Mouse (Mus musculus): ENCODE measurements around the gene Mcf2l.

Mcf2l gene

DNA sequence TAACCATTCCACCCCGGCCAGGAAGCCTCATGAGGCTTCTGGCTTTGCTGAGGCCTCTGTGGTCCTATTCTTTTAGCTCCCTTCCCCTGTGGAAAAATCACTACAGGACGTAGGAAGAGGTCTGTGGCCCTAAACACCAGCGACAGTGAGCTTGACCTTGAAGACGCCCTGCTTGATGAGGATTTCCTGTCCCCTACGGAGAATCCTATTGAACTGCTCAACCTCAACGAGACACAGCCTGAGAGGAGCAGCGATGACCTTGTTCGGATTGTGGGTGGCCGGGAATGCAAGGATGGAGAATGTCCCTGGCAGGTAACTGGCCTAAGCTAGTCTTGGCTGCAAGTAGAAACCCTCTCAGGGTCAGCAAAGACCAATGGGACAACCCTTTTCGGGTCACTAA is 176.9 kb downstream of the Mcf2l start:
- no peak for DNase-seq (ENCODE audit: inconsistent age in 2 of 2, low spot score in 1 of 2)

DNA sequence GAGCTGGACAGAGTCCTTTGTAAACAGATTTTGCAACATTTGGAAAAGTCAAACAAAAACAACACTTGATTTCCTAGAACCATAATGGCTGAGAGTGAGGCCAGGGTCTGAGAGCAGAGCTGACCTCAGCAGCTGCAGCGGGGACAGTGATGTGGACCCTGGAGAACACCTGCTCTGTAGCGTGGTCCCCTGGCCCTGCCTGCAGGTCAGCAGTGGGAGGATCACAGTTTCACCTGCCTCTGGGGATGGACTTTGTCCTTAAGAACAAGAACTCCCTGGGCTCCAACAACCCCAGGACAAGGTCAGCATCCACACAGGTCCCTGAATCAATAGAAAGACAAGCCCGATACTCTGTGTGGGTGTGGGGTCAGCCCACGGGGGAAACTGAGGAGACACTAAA is 183.7 kb downstream of the Mcf2l start:
- DNase-seq (ENCODE audit: inconsistent age in 2 of 2, low spot score in 1 of 2): no peak

DNA sequence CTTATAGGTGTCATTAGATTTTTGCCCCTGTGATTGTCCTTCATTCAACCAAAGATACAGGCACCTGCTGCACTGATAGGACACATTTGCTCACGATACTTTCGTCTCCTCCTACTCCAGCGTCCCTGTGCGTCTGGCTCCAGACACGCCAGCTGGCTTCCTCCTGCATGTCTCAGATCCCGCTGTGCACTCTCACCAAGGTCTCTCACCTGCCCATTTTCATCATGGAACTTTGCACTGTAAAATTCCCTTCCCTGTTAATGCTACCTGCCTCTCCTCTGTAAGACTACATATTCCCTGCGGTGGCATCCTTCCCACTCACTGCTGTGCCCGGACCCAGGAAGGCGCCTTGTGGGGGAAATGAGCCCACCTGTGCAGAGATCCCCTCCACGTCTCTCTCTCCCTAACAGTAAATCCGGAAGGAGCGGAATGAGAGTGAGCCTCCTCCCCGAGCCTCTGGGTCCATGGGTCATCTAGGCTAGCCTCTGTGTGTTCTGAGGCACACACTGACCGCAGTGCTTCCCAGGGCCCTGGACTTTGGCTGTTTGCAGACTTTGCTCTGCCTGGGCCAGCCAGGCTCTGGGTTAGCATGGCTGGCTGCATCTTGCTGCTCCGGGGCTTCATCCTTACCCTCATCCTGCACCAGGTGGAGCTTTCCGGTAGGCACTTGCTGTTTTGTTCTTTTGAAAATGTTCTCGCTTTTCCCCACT is 187.0 kb downstream of the Mcf2l start, which contains the start of gene Proz:
Gene Proz (plus strand): TSS at position 474 of the 710 bp plus-strand sequence.
- DNase-seq (ENCODE audit: inconsistent age in 2 of 2, low spot score in 1 of 2): no peak

DNA sequence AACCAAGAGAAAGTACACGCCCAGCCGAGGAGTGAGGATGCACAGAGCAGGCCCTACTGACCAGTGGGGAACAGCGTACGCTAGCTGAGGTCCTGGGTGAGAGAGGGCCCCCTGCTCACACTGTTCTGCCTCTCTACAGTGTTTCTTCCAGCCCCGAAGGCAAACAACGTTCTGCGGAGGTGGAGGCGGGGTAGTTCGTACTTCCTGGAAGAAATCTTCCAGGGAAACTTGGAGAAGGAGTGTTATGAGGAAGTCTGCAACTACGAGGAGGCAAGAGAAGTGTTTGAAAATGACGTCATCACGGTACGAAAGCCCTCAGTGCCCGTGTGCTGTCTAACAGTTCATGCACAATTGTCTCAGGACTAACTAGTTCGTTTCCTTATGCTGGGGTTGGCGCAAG is 189.5 kb downstream of the Mcf2l start:
- no peak for DNase-seq (ENCODE audit: inconsistent age in 2 of 2, low spot score in 1 of 2)
